Mouse (Mus musculus) cerebellum, adult 2 months (tissue): Measurements from ENCODE around the gene Mis18a. TPM values are rescaled to one million over a fixed set of nuclear protein-coding genes. Genes with fewer than 3 reads are reported as not detected.
A peak's percentile ranks its signal among the peaks of the same experiment; 100 is the strongest.

ENCODE experiments used
- DNase-seq, 2 experiments: peaks; one replicate each; pipeline ENCODE4 v3.0.0; 2021
- H3K27ac ChIP-seq: fragments of 200-500 bp; 2 replicates; pipeline ENCODE4 v1.5.1; 2012; ENCODE audit warnings: low read length, control low read depth, inconsistent platforms; ENCODE audit not compliant: insufficient read depth
- H3K27me3 ChIP-seq: fragments of 200-500 bp; 2 replicates; pipeline ENCODE4 v1.6.1; 2012; ENCODE audit warnings: inconsistent platforms, mild to moderate bottlenecking, low read length, moderate library complexity; ENCODE audit not compliant: control insufficient read depth, insufficient read depth
- H3K4me1 ChIP-seq: fragments of 200-500 bp; 2 replicates; pipeline ENCODE4 v1.6.1; 2011; ENCODE audit warnings: low read length; ENCODE audit not compliant: control insufficient read depth, insufficient read depth
- H3K4me3 ChIP-seq: fragments of 200-500 bp; replicated peaks from 2 replicates; pipeline ENCODE3; 2011; ENCODE audit warnings: mild to moderate bottlenecking, low read depth, low read length, control low read depth; ENCODE audit not compliant: insufficient read depth
- CTCF ChIP-seq: fragments of 200-500 bp; IDR thresholded peaks from 2 replicates; pipeline ENCODE4 v1.5.1; 2011; ENCODE audit warnings: low read depth, mild to moderate bottlenecking, control low read depth, low read length, moderate library complexity, borderline replicate concordance; ENCODE audit not compliant: insufficient read depth
- POLR2A ChIP-seq: fragments of 200-500 bp; IDR thresholded peaks from 2 replicates; pipeline ENCODE4 v1.6.1; 2011; ENCODE audit warnings: low read length, control low read depth, borderline replicate concordance; ENCODE audit not compliant: insufficient read depth
- WGBS: fragments of 180-500 bp; shearing (Covaris S2); methylation state at CpG from one replicate; pipeline ENCODE4 v1.1.7; 2018; 5-methylcytosine and 5-hydroxymethylcytosine counted together
- polyA plus RNA-seq: library from polyadenylated mRNA; depleted of rRNA; stranded (reverse); fragments of >200 nt; gene quantifications from 2 replicates; pipeline ENCODE4 v1.2.3, GENCODE M21; 2012

Mis18a gene
- polyA plus RNA-seq, 1 experiment, result 8.6 TPM

DNA sequence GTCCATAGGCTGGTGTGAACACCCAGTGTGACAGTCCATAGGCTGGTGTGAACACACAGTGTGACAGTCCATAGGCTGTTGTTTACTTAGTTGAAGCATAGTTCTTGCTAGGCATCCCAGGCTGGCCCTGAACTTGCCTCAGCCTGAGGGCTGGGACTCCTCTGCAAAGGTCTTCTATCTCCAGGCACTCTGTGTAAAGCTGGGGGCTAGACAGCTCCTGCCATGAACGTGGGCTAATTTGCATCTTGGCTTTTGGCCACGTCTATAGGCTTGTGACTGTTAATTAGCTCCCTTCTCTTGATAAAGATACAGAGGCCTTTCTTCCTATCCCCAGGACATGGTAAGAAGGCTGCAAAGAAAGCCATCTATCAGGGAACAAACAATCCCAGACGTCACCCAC is 32.1 kb upstream of the Mis18a start:
- Histone ChIP-seq H3K4me3 (no peak overlapping the region), H3K27me3 (no peaks in the 10 kb centered on the region), H3K4me1 (no peaks in the 10 kb centered on the region), H3K27ac (no peak overlapping the region)
- DNase-seq, result no peak
- TF ChIP-seq POLR2A (no peak), CTCF (no peak)
- WGBS, result 24% methylated on average over 3 of the region's 3 CpGs

DNA sequence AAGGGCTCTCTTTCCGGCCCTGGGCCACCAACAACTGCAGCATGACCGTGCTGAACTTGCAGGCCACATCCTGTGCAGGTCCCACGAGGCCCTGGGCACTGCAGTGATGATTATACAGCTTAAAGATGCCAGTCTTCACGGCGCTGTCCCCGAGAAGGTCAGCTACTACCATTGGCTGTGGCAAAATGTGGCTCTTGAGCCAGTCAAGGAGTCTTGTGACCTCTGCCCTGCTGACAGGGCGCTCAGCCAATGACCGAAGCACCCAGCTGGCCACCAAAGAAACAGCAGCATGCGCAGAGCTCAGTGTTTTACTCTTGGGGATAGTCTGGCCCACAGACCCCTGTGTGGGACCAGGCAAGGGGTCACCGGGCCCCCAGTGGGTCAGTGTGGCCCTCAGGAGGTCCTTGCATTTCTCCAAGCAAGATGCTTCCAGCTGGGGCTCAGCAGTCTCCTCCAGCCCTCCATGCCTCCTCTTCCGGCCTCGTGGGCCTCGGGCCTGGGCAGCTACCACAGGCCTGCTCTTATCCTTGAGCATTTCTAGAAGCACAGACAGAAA is 26.3 kb upstream of the Mis18a start:
- Histone ChIP-seq H3K27me3 (no peaks in the 10 kb centered on the region), H3K27ac (no peak overlapping the region), H3K4me1 (no peaks in the 10 kb centered on the region), H3K4me3 (no peak overlapping the region)
- TF ChIP-seq POLR2A (no peak), CTCF (no peak)
- WGBS, result 89% methylated on average over 13 of the region's 13 CpGs
- DNase-seq, result no peak

DNA sequence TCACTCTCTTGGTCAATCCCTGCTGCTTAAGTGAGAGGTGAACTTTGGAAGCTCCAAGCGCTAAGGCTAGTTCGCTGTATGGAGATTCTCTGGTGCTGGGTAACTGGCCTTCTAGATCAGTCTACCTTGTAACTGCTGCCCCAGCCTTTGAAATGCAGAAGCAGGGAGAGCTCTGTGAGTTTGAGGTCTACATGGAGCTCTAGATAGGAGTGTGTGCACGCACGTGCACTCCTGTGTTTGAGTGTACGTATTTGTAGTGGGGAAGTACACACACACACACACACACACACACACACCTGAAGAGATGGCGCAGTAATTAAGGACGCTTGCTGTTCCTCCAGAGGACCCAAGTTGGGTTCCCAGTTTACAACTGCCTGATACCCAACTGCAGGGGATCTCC is 21.0 kb upstream of the Mis18a start:
- Histone ChIP-seq H3K27ac (no peak overlapping the region), H3K4me1 (no peaks in the 10 kb centered on the region), H3K27me3 (no peaks in the 10 kb centered on the region; the same call in 1 of the 2 replicates), H3K4me3 (no peak overlapping the region)
- no peak for TF ChIP-seq CTCF
- TF ChIP-seq POLR2A, result no peak
- 95% methylated on average over 7 of the region's 7 CpGs for WGBS
- no peak for DNase-seq

DNA sequence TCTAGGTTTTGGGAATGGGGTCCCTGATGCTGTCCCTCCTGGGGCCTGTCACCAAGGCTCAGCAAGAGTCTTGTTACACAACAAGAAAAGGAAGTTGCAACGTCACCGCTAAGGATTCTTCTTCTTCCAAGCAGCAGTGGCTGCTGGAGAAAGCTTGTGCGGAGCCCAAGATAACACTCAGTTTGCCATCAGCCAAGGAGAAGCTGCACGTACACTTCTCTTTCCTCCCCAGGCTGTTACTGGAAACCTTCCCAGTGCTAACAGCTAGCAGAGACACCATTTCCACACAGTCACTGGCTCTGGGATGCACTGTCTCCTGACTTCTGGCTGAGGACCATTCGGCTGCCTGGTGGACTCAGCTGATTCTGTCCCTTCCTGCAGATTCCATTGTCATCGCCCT is 19.9 kb upstream of the Mis18a start:
- no peak for DNase-seq
- H3K27ac ChIP-seq, result no peak overlapping the region
- TF ChIP-seq POLR2A (no peak), CTCF (no peak)
- H3K27me3 ChIP-seq, result no peaks in the 10 kb centered on the region; the same call in 1 of the 2 replicates
- no peaks in the 10 kb centered on the region for H3K4me1 ChIP-seq
- H3K4me3 ChIP-seq, result no peak overlapping the region
- 72% methylated on average over 6 of the region's 6 CpGs for WGBS

DNA sequence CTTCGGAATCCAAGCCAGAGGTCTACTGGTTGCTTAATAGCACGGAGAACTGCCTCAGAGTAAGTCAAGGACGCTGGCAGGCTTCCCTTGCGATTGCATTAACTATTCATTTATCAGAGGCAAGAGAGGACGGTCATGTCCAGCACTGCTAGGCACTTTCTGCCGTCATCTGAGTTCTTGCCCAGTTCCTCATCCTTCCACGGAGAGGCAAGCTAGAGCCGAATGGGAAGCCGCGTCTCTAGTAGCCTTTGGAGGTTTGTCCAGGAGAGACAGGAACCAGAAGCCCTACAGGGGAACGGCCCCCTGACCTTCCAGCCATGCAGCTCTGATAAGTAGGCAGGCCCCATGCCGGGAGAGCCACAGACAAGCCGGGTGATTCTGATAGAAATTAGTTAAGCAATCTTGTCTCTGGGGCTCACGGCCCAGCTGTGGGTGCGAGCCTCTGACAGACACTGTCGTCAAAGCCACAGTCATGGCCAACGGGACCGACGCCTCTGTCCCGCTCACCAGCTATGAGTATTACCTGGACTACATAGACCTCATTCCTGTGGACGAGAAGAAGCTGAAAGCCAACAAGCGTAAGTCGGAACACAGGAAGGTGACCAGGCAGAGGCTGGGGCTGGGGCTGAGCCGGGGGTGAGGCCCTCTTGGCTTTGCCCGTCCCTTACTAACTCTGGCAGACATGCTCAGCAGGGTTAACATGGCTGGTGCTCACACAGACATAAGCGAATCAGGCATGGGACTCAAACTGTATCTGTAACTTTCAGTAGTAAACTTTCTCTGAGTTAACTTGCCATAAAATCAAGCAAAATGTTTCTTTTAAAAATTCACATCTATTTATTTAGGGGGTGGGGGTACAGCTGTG is 11.1 kb upstream of the Mis18a start, which contains the start of gene Mrap:
Mrap (plus strand) TSS at position 116 of the 865 bp plus-strand sequence.
- TF ChIP-seq CTCF, result no peak
- no peak for TF ChIP-seq POLR2A
- no peak within 1 kb of the TSS for H3K4me3 ChIP-seq
- no peaks in the 10 kb centered on the region for H3K4me1 ChIP-seq
- DNase-seq, result no peak
- no peak within 1 kb of the TSS for H3K27ac ChIP-seq
- no peaks in the 10 kb centered on the region for H3K27me3 ChIP-seq
- 77% methylated on average over 26 of the region's 26 CpGs for WGBS

DNA sequence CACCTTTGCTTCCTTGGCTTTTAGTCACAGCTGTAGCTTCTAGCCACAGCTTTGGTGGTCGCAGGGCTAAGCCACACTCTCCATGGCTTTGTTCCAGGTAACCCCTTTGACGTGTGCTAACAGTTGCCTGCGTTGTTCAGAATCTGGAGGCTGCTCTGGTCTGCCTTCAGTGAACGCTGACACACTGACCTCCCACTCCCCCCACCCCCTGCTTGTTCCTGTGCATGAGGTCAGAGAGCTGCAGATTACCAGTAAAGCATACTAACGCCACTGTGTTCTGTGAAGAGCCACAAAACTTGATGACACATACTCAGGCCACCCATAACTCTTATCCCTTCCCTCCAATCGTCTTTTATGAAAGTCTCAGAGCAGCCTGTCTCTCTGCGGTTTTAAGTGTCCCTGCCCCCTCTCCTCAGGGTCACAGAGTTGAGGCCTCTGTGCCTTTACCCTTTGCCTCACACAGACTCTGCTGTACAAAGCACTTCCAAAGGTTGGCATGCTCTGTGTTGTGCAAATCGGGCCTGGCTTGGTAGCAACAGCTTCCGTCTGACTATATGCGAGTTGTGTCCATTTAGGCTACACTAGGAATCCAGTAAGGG is 9.6 kb upstream of the Mis18a start:
- no peaks in the 10 kb centered on the region for H3K27me3 ChIP-seq
- H3K4me1 ChIP-seq, result no peaks in the 10 kb centered on the region
- no peak for TF ChIP-seq POLR2A
- TF ChIP-seq CTCF, result no peak
- no peak for DNase-seq
- no peak overlapping the region for H3K27ac ChIP-seq
- 70% methylated on average over 10 of the region's 10 CpGs for whole genome bisulfite sequencing
- H3K4me3 ChIP-seq, result no peak overlapping the region

DNA sequence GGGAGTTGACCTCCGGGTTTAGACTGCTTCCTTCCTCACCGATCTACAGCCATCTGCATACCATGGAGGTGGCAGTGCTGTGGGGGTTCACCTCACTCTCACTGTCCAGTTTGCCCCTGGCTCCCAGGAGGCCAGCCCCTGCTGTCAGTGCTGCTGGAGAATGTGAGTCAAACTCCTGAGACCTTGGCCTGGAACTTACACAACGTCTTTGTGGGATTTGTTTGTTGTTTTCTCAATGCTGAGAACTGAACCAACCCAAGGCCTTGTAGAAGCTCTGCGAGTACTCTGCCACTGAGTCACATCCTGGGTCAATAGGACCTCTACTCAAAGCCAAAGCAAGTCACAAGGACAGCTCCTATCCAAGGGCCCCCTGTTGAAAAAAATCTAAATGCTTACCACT is 8.4 kb upstream of the Mis18a start:
- Histone ChIP-seq H3K4me1 (no peaks in the 10 kb centered on the region), H3K4me3 (no peak overlapping the region), H3K27me3 (no peaks in the 10 kb centered on the region), H3K27ac (no peak overlapping the region)
- no peak for DNase-seq
- TF ChIP-seq POLR2A, result no peak
- no peak for TF ChIP-seq CTCF
- 75% methylated on average over 4 of the region's 4 CpGs for WGBS

DNA sequence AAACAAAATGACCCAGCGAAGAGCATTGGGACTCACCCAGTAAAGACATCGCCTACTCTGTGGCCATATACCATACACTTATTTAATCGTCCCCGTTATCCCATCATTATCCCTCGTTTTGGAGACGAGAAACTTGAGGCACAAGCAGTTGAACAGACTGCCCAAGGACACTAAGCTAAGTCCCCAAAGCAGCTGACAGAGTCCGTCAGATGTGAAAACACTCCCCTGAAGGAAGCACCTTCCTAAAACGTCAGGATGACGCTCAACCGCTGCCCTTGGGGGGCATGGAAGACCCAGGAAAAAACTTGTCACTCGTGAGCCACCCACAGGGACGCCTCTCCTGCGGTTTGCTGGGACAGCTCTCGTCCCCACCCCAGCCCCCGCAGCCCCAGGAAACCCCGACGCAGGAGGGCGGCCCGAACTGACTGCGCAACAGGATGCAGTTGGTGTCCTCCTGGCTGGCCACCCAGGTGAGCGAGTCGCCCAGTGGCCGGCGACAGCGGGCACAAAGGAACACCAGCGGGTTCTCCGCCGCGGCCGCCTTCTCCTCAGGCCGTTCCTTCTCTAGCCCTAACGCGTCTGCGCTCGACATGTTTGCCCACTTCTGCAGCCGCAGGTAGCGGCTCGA is 490 bp downstream of the Mis18a start:
- no peak for DNase-seq
- no peak overlapping the region for H3K27ac ChIP-seq
- WGBS, result 5% methylated on average over 38 of the region's 38 CpGs

More for the DNA sequence above, 490 bp downstream of the Mis18a start:
- no peak for TF ChIP-seq POLR2A
- no peak for TF ChIP-seq CTCF
- H3K4me3 ChIP-seq, result peak overlapping the region; percentile 94
- H3K4me1 ChIP-seq, result no peaks in the 10 kb centered on the region
- no peaks in the 10 kb centered on the region for H3K27me3 ChIP-seq
